Mouse (Mus musculus) spleen, adult 2 months (tissue): ENCODE measurements at regions not wholly inside any gene's neighbourhood (a gene's known extent, or its start where the extent isn't known, plus 50 kb on each side); places are given as distances from the start of the nearest gene placed in this dataset.
A peak's percentile ranks its signal among the peaks of the same experiment; 100 is the strongest.

Source experiments
- DNase-seq, 2 experiments: peaks; one replicate each; pipeline versions ENCODE4 v3.0.0 to v3.0.0-alpha.2; 2012 to 2021; ENCODE audit warnings: low spot score in 2 of 2, low read depth in 1 of 2
- H3K27ac ChIP-seq: fragments of 200-500 bp; 2 replicates; pipeline ENCODE4 v1.5.1; 2012; ENCODE audit warnings: low read length, inconsistent platforms; ENCODE audit not compliant: insufficient read depth
- H3K27me3 ChIP-seq: fragments of 200-500 bp; 2 replicates; pipeline ENCODE4 v1.6.1; 2012; ENCODE audit warnings: mild to moderate bottlenecking, moderate library complexity, low read length, inconsistent platforms; ENCODE audit not compliant: control insufficient read depth, insufficient read depth
- H3K36me3 ChIP-seq: fragments of 200-500 bp; 2 replicates; pipeline ENCODE4 v1.6.1; 2012; ENCODE audit warnings: mild to moderate bottlenecking, low read length, inconsistent platforms; ENCODE audit not compliant: control insufficient read depth, insufficient read depth
- H3K4me1 ChIP-seq: fragments of 200-500 bp; 2 replicates; pipeline ENCODE4 v1.6.1; 2011; ENCODE audit warnings: inconsistent platforms; ENCODE audit not compliant: control insufficient read depth, insufficient read depth, insufficient read length
- H3K4me3 ChIP-seq: fragments of 200-500 bp; 2 replicates; pipeline ENCODE4 v1.5.1; 2011; ENCODE audit warnings: mild to moderate bottlenecking, inconsistent platforms; ENCODE audit not compliant: insufficient read depth, insufficient read length; ENCODE audit errors: extremely low read depth
- CTCF ChIP-seq: fragments of 200-500 bp; IDR thresholded peaks from 2 replicates; pipeline ENCODE4 v1.5.1; 2011; ENCODE audit warnings: mild to moderate bottlenecking, inconsistent platforms; ENCODE audit not compliant: insufficient read depth, insufficient read length, insufficient replicate concordance; ENCODE audit errors: extremely low read depth
- POLR2A ChIP-seq: fragments of 200-500 bp; IDR thresholded peaks from 2 replicates; pipeline ENCODE4 v1.6.1; 2011; ENCODE audit warnings: low read depth, low read length, inconsistent platforms
- WGBS: fragments of 180-500 bp; shearing (Covaris S2); methylation state at CpG from one replicate; pipeline ENCODE4 v1.1.7; 2018; 5-methylcytosine and 5-hydroxymethylcytosine counted together

DNA sequence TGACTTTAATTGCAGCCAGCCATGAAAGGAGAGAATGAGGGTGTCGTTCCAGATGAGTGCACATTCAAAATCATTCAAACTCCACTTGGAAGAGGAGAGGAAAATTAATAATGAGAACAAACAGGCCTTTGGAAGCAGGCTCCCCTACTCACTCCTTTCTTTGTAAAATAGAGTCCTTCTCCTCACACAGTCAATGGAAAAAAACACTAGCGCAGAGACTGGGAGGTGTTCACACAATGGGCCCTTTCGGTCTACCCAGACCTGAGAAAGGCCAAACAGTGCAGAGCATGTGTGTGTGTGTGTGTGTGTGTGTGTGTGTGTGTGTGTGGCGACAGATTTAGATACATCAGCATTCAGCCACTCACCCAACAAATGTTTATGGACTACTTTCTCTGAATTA is 56.0 kb upstream of the Lrig1 start:
- TF ChIP-seq POLR2A = no peak
- TF ChIP-seq CTCF = no peak

GRCm38 (mm10) chr6:94755297-94755831 is 55.4 kb upstream of the Lrig1 start:
- 80% methylated on average over 13 of the region's 13 CpGs for WGBS
- Histone ChIP-seq H3K27ac (no peak overlapping the region), H3K27me3 (0 out of 2 replicates have a peak, but pooled peaks cover 3% of the 10 kb centered on the region), H3K36me3 (no peaks in the 10 kb centered on the region), H3K4me1 (peaks cover under 1% of the 10 kb centered on the region; the same call in 1 of the 2 replicates), H3K4me3 (no peak overlapping the region)
- no peak for DNase-seq
- TF ChIP-seq POLR2A (no peak), CTCF (no peak)

More for the DNA sequence above, 56.0 kb upstream of the Lrig1 start:
- Histone ChIP-seq H3K36me3 (no peaks in the 10 kb centered on the region), H3K4me1 (peaks cover 7% of the 10 kb centered on the region; the same call in 1 of the 2 replicates), H3K27ac (no peak overlapping the region), H3K27me3 (0 out of 2 replicates have a peak, but pooled peaks cover 3% of the 10 kb centered on the region), H3K4me3 (no peak overlapping the region)
- DNase-seq = no peak
- 91% methylated on average over 4 of the region's 4 CpGs for WGBS

GRCm38 (mm10) chr6:94754522-94754921 is 54.6 kb upstream of the Lrig1 start:
- TF ChIP-seq POLR2A (no peak), CTCF (no peak)
- no peaks in the 10 kb centered on the region for H3K4me1 ChIP-seq
- 44% methylated on average over 3 of the region's 3 CpGs for WGBS
- no peak for DNase-seq
- H3K27ac ChIP-seq = no peak overlapping the region
- no peak overlapping the region for H3K4me3 ChIP-seq
- no peaks in the 10 kb centered on the region for H3K36me3 ChIP-seq
- 0 out of 2 replicates have a peak, but pooled peaks cover 1% of the 10 kb centered on the region for H3K27me3 ChIP-seq

- Histone ChIP-seq H3K27me3 (no peaks in the 10 kb centered on the region), H3K4me1 (no peaks in the 10 kb centered on the region), H3K36me3 (no peaks in the 10 kb centered on the region), H3K4me3 (no peak overlapping the region), H3K27ac (no peak overlapping the region)
- no peak for DNase-seq
- 44% methylated on average over 8 of the region's 8 CpGs for WGBS
- no peak for TF ChIP-seq POLR2A
- TF ChIP-seq CTCF = peak; percentile 36; the same call in 1 of the 2 replicates
These were observed 51.1 kb upstream of the Lrig1 start for GRCm38 (mm10) chr6:94751101-94751440.

DNA sequence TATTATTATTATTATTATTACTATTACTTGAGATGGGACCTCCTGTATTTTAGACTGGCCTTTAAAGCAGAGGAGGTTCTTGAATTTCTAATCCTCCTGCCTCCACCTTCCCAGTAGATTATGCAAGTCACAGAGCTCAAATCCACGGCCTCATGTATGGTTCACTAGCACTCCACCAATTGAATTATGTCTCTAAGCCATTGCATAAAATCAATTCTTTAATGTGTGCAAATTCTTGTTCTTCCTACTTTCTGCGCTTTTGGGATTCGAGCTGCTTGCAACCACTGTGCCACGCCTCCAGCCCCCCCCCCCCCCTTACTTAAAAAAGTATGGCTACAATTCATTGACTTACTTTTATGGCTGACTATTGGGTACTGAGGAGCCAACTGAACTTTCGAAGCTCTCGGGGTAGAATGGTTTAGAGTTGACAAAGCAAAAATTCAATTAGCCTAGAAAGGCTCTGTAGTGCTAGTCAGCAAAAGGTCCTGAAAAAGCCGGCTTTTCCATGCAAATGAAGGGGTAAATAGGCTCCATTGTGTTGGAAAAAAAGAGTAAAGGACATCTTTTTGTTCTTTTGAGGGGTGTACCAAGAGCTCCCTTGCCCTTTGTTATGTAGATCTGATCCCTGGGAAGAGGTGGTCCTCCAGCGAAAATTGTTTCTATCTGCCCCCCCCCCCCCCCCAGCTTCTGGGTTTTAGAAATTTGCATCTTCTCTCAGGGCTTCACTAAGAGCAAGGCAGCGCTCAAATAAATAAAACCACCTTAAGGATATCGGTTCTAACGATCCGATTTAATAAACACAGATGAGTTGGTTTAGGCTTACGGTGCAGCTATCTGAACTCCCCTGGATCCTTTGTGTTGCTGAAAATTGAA is 50.5 kb upstream of the Lrig1 start:
- no peak for TF ChIP-seq CTCF
- no peak for TF ChIP-seq POLR2A
- no peak overlapping the region for H3K27ac ChIP-seq
- WGBS = 57% methylated on average over 13 of the region's 13 CpGs
- H3K4me1 ChIP-seq = no peaks in the 10 kb centered on the region
- no peaks in the 10 kb centered on the region for H3K27me3 ChIP-seq
- no peak overlapping the region for H3K4me3 ChIP-seq
- H3K36me3 ChIP-seq = no peaks in the 10 kb centered on the region
- no peak for DNase-seq
